Mouse (Mus musculus) olfactory bulb, adult 2 months (tissue): ENCODE data around the gene Ccer1.

ENCODE experiments used
- CTCF ChIP-seq: fragments of 200-500 bp; IDR thresholded peaks from 2 replicates; pipeline ENCODE4 v1.5.1; 2012; ENCODE audit warnings: low read depth, mild to moderate bottlenecking, low read length, moderate library complexity; ENCODE audit not compliant: insufficient read depth
- POLR2A ChIP-seq: fragments of 200-500 bp; IDR thresholded peaks from 2 replicates; pipeline ENCODE4 v1.6.1; 2012; ENCODE audit warnings: mild to moderate bottlenecking, low read depth, low read length, moderate library complexity; ENCODE audit not compliant: insufficient read depth

DNA sequence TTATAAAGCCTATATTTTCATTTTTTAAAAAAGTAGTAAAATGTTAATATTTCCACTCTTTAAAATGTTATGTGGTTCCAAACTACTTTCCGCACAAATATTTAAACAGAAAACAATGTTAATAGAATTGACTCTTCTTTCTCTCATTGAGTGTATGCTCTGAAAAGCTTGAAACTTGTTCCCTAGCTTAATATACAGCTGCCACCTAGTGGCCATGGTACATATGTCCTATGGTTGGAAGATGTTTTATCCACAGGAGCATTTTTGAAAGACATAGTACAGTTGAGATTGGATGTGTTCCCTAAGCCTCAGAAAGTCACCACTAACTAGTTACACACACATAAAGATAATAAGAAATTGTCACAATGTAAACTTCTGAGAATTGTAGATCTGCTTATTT is 11.7 kb downstream of the Ccer1 start:
- TF ChIP-seq CTCF (no peak), POLR2A (no peak)
